10 mouse cellular contexts compared by ENCODE assay signal in genomic region chr1:188595251-188595650, GRCm38 (mm10).
"Had no signal": no experiment of that assay in that cellular context is flagged by ENCODE, and none has a peak within 500 bp of the region (broad histone marks: within the 10 kb centered on the region; RNA-seq: fewer than 3 reads in every experiment).

No protein-coding gene starts in this region.

- DNase-seq: kidney, adult 8-10 months; kidney, postnatal 25 days; lung, adult 2 months; lung, postnatal 4 days; right cerebral cortex, postnatal 4 days; spleen, adult 18-20 months; thymus, adult 18-20 months; thymus, postnatal 14 days had no signal

- ATAC-seq: lung, postnatal 0 days; midbrain, embryonic 16.5 days had no signal
